Mouse (Mus musculus): ENCODE data around the gene Cdh5. TPM values are rescaled to one million over a fixed set of nuclear protein-coding genes. Genes with fewer than 3 reads are reported as not detected.

The Cdh5 gene
- polyA plus RNA-seq, 1 experiment from 2014 or later: 12.8 TPM

DNA sequence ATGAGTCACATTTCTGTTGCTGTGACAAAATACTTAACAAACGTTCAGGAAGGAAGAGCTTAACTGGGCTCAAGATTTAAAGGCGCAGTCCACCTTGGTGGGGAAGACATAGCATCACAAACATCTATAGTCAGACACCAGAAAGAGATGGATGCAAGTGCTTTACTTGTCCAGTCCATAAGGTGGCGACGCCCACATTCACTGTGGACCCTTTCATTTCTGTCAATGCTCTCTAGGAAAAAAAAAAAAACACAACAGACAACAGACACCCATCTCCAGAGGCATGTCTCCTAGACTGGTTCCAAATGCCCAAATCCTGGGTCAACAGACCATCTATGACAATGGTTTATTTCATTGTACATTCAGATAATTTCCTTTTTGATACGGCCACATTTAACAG, 23.1 kb downstream of the Cdh5 start:
- no peaks in the 10 kb centered on the region for H3K4me1 ChIP-seq (replicated peaks)
- no peaks in the 10 kb centered on the region for H3K9me3 ChIP-seq
- no peak for ATAC-seq
- no peak overlapping the region for H3K27ac ChIP-seq
- no peak overlapping the region for H3K4me2 ChIP-seq (replicated peaks)
- H3K27me3 ChIP-seq: no peaks in the 10 kb centered on the region
- WGBS: 80% methylated on average over 5 of the region's 5 CpGs
- H3K36me3 ChIP-seq: no peaks in the 10 kb centered on the region
- H3K4me3 ChIP-seq (replicated peaks): no peak overlapping the region
- H3K9ac ChIP-seq (replicated peaks): no peak overlapping the region

DNA sequence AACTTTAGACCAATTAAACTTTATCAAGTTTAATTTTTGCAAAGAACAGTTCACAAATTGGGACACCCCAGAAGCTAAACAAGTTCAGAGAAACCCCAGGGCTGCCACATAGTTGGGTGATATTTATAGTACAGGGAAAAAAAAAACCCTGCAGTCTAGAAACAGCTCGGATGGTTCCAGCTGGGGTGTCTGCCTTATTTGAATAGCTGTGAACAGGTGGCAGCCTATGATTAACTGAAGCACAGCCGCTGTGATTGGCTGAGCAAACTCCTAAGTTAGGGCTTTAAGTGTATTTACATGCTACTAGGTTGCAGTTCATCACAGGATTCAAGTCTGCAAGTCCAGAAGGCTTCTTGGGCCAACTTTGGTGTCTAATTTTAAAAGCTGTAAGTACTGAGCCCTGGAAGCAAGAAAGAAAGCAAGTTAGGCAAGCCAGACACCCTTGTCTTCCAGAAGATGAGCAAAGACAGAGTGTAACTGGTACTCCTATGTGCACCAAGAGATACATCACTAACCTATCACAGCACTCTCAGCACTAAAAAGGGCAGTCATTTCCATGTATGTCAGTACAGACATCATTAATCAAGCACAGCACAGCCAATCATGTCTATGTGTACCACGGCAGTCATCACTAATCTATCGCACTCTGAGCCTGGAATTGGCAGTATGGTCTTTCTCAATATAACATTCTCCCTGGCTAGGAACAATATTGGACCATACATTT, 25.9 kb downstream of the Cdh5 start:
- ATAC-seq: no peak
- 75% methylated on average over 4 of the region's 4 CpGs for WGBS
- Histone ChIP-seq H3K27ac (no peak overlapping the region), H3K36me3 (no peaks in the 10 kb centered on the region), H3K4me2 (replicated peaks) (no peak overlapping the region), H3K9me3 (no peaks in the 10 kb centered on the region), H3K27me3 (no peaks in the 10 kb centered on the region), H3K4me3 (replicated peaks) (no peak overlapping the region), H3K9ac (replicated peaks) (no peak overlapping the region), H3K4me1 (replicated peaks) (no peaks in the 10 kb centered on the region)

DNA sequence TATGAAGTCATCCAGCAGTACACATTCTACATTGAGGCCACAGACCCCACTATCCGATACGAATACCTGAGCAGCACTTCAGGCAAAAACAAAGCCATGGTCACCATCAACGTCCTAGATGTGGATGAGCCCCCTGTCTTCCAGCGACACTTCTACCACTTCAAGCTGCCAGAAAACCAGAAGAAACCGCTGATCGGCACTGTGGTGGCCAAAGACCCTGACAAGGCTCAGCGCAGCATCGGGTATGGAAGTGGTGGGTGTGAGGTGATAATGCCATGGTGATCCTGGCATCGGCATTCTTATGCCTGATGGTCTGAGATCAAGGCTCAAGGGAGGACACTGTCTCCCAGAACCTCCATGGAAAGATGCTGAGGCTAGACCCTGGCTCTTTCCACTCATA, 29.5 kb downstream of the Cdh5 start:
- no peaks in the 10 kb centered on the region for H3K27me3 ChIP-seq
- H3K36me3 ChIP-seq: no peaks in the 10 kb centered on the region
- H3K27ac ChIP-seq: no peak overlapping the region
- WGBS: 93% methylated on average over 9 of the region's 9 CpGs
- ATAC-seq: no peak
- H3K4me2 ChIP-seq (replicated peaks): no peak overlapping the region
- H3K9me3 ChIP-seq: no peaks in the 10 kb centered on the region
- no peak overlapping the region for H3K9ac ChIP-seq (replicated peaks)
- no peaks in the 10 kb centered on the region for H3K4me1 ChIP-seq (replicated peaks)
- no peak overlapping the region for H3K4me3 ChIP-seq (replicated peaks)

DNA sequence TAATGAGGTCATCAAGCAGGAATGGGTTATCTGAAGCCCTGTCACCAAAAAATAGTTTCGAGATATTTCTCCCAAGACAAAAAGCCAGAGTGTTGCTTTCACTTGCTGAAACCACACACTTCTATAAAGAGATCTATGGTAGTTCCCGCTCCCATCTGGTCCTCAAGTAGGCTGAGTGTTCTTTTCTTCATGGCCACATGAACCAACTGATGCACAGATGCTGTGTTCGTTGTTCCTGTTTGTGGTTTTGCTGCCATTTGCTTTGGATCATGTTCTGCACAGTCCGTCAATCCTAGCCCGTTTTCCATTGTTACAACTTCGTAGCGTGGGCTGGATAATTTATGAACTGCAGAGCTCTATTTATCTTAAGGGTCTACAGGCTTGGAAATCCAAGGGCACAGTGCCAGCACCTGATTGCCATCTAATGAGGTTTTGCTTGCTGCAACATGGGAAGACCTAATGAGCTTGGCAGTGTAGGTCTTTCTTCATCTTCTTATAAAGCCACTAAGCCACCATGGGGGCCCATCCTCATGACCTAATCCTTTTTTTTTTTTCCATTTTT, 30.1 kb downstream of the Cdh5 start:
- Histone ChIP-seq H3K36me3 (no peaks in the 10 kb centered on the region), H3K9me3 (no peaks in the 10 kb centered on the region), H3K4me1 (replicated peaks) (no peaks in the 10 kb centered on the region), H3K27ac (no peak overlapping the region), H3K9ac (replicated peaks) (no peak overlapping the region), H3K27me3 (no peaks in the 10 kb centered on the region), H3K4me3 (replicated peaks) (no peak overlapping the region), H3K4me2 (replicated peaks) (no peak overlapping the region)
- 91% methylated on average over 7 of the region's 7 CpGs for WGBS
- no peak for ATAC-seq

DNA sequence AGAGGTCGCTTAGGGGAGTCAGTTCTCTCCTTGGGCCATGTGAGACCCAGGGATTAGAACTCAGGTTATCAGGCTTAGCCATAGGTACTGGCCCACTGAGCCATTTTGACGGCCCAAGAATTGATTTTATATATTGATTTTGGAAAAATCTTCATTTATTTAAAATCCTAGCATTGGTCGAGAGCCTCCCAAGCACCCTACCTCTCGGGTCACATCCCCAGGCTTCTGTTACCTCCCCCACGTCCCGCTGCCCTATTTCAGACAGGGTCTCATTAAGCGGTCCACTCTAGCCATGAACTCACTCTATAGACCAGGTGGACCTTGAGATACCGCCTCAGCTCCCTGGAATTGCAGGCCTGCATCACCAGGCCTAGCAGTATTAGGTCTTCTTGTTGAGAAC, 33.1 kb downstream of the Cdh5 start:
- no peak overlapping the region for H3K4me3 ChIP-seq (replicated peaks)
- 92% methylated on average over 8 of the region's 8 CpGs for WGBS
- no peaks in the 10 kb centered on the region for H3K9me3 ChIP-seq
- no peaks in the 10 kb centered on the region for H3K4me1 ChIP-seq (replicated peaks)
- no peak overlapping the region for H3K27ac ChIP-seq
- H3K27me3 ChIP-seq: no peaks in the 10 kb centered on the region
- H3K9ac ChIP-seq (replicated peaks): no peak overlapping the region
- no peak for ATAC-seq
- no peak overlapping the region for H3K4me2 ChIP-seq (replicated peaks)
- no peaks in the 10 kb centered on the region for H3K36me3 ChIP-seq

DNA sequence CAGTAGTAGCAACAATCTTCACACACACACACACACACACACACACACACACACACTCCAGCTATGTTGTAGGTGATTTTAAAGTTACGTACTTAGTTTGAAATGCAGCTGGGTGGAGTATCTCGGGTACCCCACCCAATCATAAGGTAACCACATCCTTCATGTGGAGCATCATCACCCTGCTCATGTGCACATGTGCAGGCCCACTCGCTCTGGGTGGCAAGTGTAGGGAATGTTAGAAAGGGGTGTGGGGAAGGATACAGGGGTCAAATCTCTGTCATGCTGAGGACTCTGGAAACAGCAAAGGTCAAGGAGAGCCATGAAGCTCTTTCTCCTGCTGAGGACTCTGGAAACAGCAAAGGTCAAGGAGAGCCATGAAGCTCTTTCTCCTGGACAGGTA, 34.9 kb downstream of the Cdh5 start:
- Histone ChIP-seq H3K4me1 (replicated peaks) (no peaks in the 10 kb centered on the region), H3K27ac (no peak overlapping the region), H3K9me3 (no peaks in the 10 kb centered on the region), H3K4me3 (replicated peaks) (no peak overlapping the region), H3K9ac (replicated peaks) (no peak overlapping the region), H3K27me3 (no peaks in the 10 kb centered on the region), H3K36me3 (no peaks in the 10 kb centered on the region), H3K4me2 (replicated peaks) (no peak overlapping the region)
- 97% methylated on average over 3 of the region's 3 CpGs for WGBS
- no peak for ATAC-seq

DNA sequence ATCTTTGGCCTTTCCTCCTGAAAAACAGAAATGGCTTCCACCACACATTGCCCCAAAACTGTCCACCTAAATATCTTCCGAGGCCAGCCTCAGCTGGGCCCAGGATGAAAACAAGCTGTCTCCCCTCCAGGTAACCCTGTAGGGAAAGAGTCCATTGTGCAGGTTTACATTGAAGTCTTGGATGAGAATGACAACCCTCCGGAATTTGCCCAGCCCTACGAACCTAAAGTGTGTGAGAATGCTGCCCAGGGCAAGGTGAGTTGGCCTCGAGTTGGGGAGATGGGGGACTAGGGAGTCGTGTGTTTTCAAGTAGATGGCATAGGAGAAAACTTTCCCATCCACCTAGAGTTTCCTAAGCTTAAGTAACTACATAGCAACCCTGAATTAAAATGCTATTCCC, 36.2 kb downstream of the Cdh5 start:
- ATAC-seq: no peak
- Histone ChIP-seq H3K27ac (no peak overlapping the region), H3K9me3 (no peaks in the 10 kb centered on the region), H3K27me3 (no peaks in the 10 kb centered on the region), H3K4me2 (replicated peaks) (no peak overlapping the region), H3K36me3 (no peaks in the 10 kb centered on the region), H3K9ac (replicated peaks) (no peak overlapping the region), H3K4me3 (replicated peaks) (no peak overlapping the region), H3K4me1 (replicated peaks) (no peaks in the 10 kb centered on the region)
- 90% methylated on average over 5 of the region's 5 CpGs for WGBS

DNA sequence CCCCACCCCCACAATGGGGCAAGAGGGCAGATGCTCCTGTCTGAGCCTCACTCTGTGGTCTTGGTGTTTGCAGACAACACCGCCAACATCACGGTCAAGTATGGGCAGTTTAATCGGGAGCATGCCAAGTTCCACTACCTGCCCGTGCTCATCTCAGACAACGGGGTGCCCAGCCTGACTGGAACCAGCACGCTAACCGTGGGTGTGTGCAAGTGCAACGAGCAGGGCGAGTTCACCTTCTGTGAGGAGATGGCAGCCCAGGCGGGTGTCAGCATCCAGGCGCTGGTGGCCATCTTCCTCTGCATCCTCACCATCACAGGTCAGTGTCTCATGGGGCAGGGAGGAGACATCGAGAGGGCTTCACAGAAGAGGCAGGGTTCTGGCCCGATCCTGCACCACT, 39.2 kb downstream of the Cdh5 start:
- Histone ChIP-seq H3K27me3 (no peaks in the 10 kb centered on the region), H3K27ac (no peak overlapping the region), H3K4me2 (replicated peaks) (no peak overlapping the region), H3K4me1 (replicated peaks) (no peaks in the 10 kb centered on the region), H3K9me3 (no peaks in the 10 kb centered on the region), H3K4me3 (replicated peaks) (no peak overlapping the region), H3K9ac (replicated peaks) (no peak overlapping the region), H3K36me3 (no peaks in the 10 kb centered on the region)
- ATAC-seq: no peak
- 94% methylated on average over 13 of the region's 13 CpGs for WGBS

DNA sequence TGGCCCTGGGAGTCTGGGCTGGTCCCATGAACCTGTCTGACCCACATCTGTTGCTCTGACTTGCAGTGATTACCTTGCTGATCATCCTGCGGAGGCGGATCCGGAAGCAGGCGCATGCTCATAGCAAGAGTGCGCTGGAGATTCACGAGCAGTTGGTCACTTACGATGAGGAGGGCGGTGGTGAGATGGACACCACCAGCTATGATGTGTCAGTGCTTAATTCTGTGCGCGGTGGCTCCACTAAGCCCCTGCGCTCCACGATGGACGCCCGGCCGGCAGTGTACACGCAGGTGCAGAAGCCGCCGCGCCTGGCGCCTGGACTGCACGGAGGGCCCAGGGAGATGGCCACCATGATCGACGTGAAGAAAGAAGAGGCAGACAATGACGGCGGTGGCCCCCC, 41.0 kb downstream of the Cdh5 start:
- WGBS: 90% methylated on average over 25 of the region's 25 CpGs

DNA sequence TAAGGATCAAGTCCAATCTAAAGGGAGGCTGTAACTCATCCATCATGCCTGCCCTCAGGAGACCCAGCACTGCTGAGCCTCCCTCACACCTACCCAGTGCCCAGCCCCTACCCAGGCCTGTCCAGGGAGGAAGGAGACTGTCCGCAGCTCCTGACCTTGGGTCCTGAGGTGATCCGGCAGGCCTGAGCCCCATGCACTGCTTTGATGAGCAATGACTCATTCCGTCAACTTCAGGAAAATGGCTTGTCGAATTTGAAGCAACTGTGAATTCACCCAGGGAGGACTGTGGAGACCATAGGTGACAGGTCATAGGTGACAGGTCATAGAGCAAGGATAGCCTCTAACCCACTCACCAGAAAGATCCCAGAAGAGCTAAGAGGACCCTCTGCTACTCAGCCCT, 42.0 kb downstream of the Cdh5 start:
- Histone ChIP-seq H3K4me1 (replicated peaks) (no peaks in the 10 kb centered on the region), H3K9me3 (no peaks in the 10 kb centered on the region), H3K9ac (replicated peaks) (no peak overlapping the region), H3K4me3 (replicated peaks) (no peak overlapping the region), H3K4me2 (replicated peaks) (no peak overlapping the region), H3K27me3 (no peaks in the 10 kb centered on the region), H3K27ac (no peak overlapping the region), H3K36me3 (no peaks in the 10 kb centered on the region)
- no peak for ATAC-seq
- WGBS: 88% methylated on average over 4 of the region's 4 CpGs

More for the DNA sequence above, 41.0 kb downstream of the Cdh5 start:
- H3K4me2 ChIP-seq (replicated peaks): no peak overlapping the region
- no peaks in the 10 kb centered on the region for H3K36me3 ChIP-seq
- H3K27ac ChIP-seq: no peak overlapping the region
- H3K27me3 ChIP-seq: no peaks in the 10 kb centered on the region
- no peak for ATAC-seq
- H3K4me1 ChIP-seq (replicated peaks): no peaks in the 10 kb centered on the region
- H3K9ac ChIP-seq (replicated peaks): no peak overlapping the region
- H3K4me3 ChIP-seq (replicated peaks): no peak overlapping the region
- no peaks in the 10 kb centered on the region for H3K9me3 ChIP-seq

DNA sequence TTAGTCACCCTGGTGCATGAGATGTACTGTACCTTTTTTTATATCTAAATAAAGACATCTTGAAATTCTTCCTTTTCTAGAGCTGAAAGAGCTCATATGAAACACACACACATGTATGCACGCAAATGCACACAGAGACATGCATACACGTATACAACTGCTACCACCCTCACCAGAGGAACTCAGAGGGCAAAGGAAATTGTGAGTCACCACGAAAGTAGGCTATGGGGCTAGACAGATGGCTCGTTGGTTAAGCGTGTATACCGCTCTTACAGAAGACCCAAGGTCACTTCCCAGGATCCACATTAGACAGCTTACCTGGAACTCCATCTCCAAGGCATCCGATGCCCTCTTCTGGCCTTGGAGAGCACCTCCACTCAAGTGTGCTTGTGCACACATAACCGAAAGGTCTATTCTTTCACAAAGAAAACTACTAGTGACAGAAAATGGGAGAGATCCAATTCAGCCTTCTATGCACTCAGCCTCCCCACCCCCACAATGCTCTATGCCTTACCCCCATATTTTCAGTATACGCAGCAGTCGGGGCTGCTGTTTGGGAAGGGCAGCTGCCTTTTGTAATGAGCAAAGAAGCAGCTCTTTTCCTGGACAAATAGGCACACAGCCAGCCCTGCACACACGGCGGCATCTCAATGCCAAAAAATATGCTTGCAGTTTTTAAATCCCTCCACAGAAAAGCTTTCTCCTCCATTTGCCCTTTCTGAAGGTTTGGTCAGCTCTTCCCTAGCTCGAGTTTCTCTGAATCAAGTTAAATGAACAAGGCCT, 43.2 kb downstream of the Cdh5 start:
- Histone ChIP-seq H3K36me3 (no peaks in the 10 kb centered on the region), H3K9me3 (no peaks in the 10 kb centered on the region), H3K4me2 (replicated peaks) (no peak overlapping the region), H3K4me3 (replicated peaks) (no peak overlapping the region), H3K9ac (replicated peaks) (no peak overlapping the region), H3K27me3 (no peaks in the 10 kb centered on the region), H3K4me1 (replicated peaks) (no peaks in the 10 kb centered on the region), H3K27ac (no peak overlapping the region)
- 87% methylated on average over 13 of the region's 13 CpGs for WGBS
- no peak for ATAC-seq

DNA sequence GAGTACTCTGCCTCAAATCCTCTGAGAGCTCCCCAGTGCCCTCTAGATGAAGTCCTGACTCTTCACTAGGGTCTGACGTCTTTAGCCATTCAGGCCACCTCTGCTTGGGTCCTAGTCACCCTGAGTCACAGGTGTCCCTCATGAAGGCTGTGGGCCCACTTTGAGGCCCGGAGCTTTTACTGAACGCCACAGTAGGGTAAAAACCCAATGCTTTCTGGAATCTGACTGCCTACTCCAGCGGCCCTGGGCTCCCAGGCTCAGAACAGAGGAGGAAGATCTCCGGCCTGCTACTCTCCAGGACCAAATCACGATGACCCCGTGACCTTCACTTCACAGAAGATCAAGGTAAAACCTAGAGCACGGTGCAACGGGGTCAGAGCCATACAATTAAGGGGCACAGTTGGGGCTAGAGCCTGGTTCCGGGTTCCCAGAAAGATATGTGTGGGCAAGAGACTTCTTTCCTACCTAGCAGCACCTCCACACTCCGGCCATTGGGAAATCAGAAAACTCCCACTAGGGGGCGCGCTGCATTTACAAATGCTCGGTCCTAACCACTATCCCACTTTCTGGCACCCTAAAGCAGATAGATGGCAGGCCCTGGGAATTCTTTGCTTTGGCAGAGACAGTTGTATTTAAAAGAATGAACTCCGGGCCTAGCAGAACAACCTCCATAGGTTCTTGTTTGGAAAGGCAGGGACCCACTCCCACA, 44.7 kb downstream of the Cdh5 start:
- Histone ChIP-seq H3K4me2 (replicated peaks) (no peak overlapping the region), H3K4me3 (replicated peaks) (no peak overlapping the region), H3K27me3 (no peaks in the 10 kb centered on the region), H3K36me3 (no peaks in the 10 kb centered on the region), H3K4me1 (replicated peaks) (no peaks in the 10 kb centered on the region), H3K9me3 (no peaks in the 10 kb centered on the region), H3K27ac (no peak overlapping the region), H3K9ac (replicated peaks) (no peak overlapping the region)
- ATAC-seq: peak; percentile 91
- WGBS: 30% methylated on average over 15 of the region's 15 CpGs

Data from midbrain, embryonic 13.5 days (tissue).